Mouse (Mus musculus): ENCODE data around the gene Klhdc2. TPM values are rescaled to one million over a fixed set of nuclear protein-coding genes. Genes with fewer than 3 reads are reported as not detected.

The Klhdc2 gene
- polyA plus RNA-seq, 1 experiment from 2014 or later: 120 TPM

Other genes starting within 250 kb of the Klhdc2 start
- gene Rps29, start 137.5 kb upstream of the Klhdc2 start, polyA plus RNA-seq (2014; fragmentation: Nextera tagmentation; extraction: Ambion mirVana): 2,140 and 2,401 TPM in 2 replicates
- gene Lrr1, start 127.9 kb upstream of the Klhdc2 start, polyA plus RNA-seq (2014; fragmentation: Nextera tagmentation; extraction: Ambion mirVana): 19.7 and 23.4 TPM in 2 replicates
- 678 and 785 TPM in 2 replicates for gene Rpl36al, start 112.6 kb upstream of the Klhdc2 start, polyA plus RNA-seq (2014; fragmentation: Nextera tagmentation; extraction: Ambion mirVana)
- gene Mgat2, start 112.5 kb upstream of the Klhdc2 start, polyA plus RNA-seq (2014; fragmentation: Nextera tagmentation; extraction: Ambion mirVana): 41.5 and 49.4 TPM in 2 replicates
- 27.5 and 32.5 TPM in 2 replicates for gene Gm49383, start 99.6 kb upstream of the Klhdc2 start, polyA plus RNA-seq (2014; fragmentation: Nextera tagmentation; extraction: Ambion mirVana)
- gene Dnaaf2, start 98.3 kb upstream of the Klhdc2 start, polyA plus RNA-seq (2014; fragmentation: Nextera tagmentation; extraction: Ambion mirVana): 8.1 and 8.7 TPM in 2 replicates
- gene Gm49384, start 92.4 kb upstream of the Klhdc2 start, polyA plus RNA-seq (2014; fragmentation: Nextera tagmentation; extraction: Ambion mirVana): 25.8 and 29.4 TPM in 2 replicates
- 28.1 and 29.8 TPM in 2 replicates for gene Pole2, start 68.5 kb upstream of the Klhdc2 start, polyA plus RNA-seq (2014; fragmentation: Nextera tagmentation; extraction: Ambion mirVana)
- gene Klhdc1, start 55.5 kb upstream of the Klhdc2 start, polyA plus RNA-seq (2014; fragmentation: Nextera tagmentation; extraction: Ambion mirVana): 7.3 and 7.4 TPM in 2 replicates
- 69.1 and 78.7 TPM in 2 replicates for gene Nemf, start 60.5 kb downstream of the Klhdc2 start, polyA plus RNA-seq (2014; fragmentation: Nextera tagmentation; extraction: Ambion mirVana)
- gene Arf6, start 75.5 kb downstream of the Klhdc2 start, polyA plus RNA-seq (2014; fragmentation: Nextera tagmentation; extraction: Ambion mirVana): 48.2 and 53.3 TPM in 2 replicates
- 1.1 and 1.5 TPM in 2 replicates for gene Gm9887, start 75.8 kb downstream of the Klhdc2 start, polyA plus RNA-seq (2014; fragmentation: Nextera tagmentation; extraction: Ambion mirVana)

Data from intestine, embryonic 14.5 days (tissue).